Mouse (Mus musculus) hindbrain, embryonic 16.5 days (tissue): ENCODE results near the gene Sall2. TPM values are rescaled to one million over a fixed set of nuclear protein-coding genes. Genes with fewer than 3 reads are reported as not detected.
"Not testable (repeated sequence)": the region's sequence is repeated elsewhere in the genome, so short reads cannot be mapped to it uniquely, and the experiment has no call there.

Source experiments
- ATAC-seq: fragments of 200-750 bp; cut with Nextera tagmentation; 2 replicates; pipeline ENCODE4 v1.8.0; 2017; ENCODE audit warnings: moderate TSS enrichment, moderate library complexity
- H3K27ac ChIP-seq: fragments of 300-500 bp; sonication (generic); 2 replicates; pipeline ENCODE4 v1.5.1; 2014; ENCODE audit warnings: low read depth, mild to moderate bottlenecking, control low read depth, low read length, moderate library complexity
- H3K27me3 ChIP-seq: fragments of 300-500 bp; sonication (generic); replicated peaks from 2 replicates; pipeline ENCODE4 v1.6.1; 2014; ENCODE audit warnings: low read length; ENCODE audit not compliant: control insufficient read depth, insufficient read depth
- H3K36me3 ChIP-seq: fragments of 300-500 bp; sonication (generic); 2 replicates; pipeline ENCODE4 v1.6.1; 2014; ENCODE audit warnings: mild to moderate bottlenecking, low read length, moderate library complexity, mixed read lengths; ENCODE audit not compliant: control insufficient read depth, insufficient read depth
- H3K4me1 ChIP-seq: fragments of 300-500 bp; sonication (generic); 2 replicates; pipeline ENCODE4 v1.6.1; 2014; ENCODE audit warnings: low read depth, low read length; ENCODE audit not compliant: control insufficient read depth, insufficient read depth
- H3K4me2 ChIP-seq: fragments of 300-500 bp; sonication (generic); 2 replicates; pipeline ENCODE4 v1.6.1; 2014; ENCODE audit warnings: mild to moderate bottlenecking, low read length, control low read depth, moderate library complexity
- H3K4me3 ChIP-seq: fragments of 300-500 bp; sonication (generic); 2 replicates; pipeline ENCODE4 v1.5.1; 2014; ENCODE audit warnings: mild to moderate bottlenecking, low read length, control low read depth, moderate library complexity
- H3K9ac ChIP-seq: fragments of 300-500 bp; sonication (generic); 2 replicates; pipeline ENCODE4 v1.6.1; 2014; ENCODE audit warnings: low read depth, mild to moderate bottlenecking, control low read depth, low read length, moderate library complexity
- H3K9me3 ChIP-seq: fragments of 300-500 bp; sonication (generic); 2 replicates; pipeline ENCODE4 v1.6.1; 2014; ENCODE audit warnings: mild to moderate bottlenecking, low read length, moderate library complexity; ENCODE audit not compliant: control insufficient read depth
- WGBS: fragments of 180-500 bp; shearing (Covaris S2); extraction: QIAGEN DNeasy Blood & Tissue Kit; methylation state at CpG from one replicate; pipeline ENCODE4 v1.1.7; 2014; 5-methylcytosine and 5-hydroxymethylcytosine counted together
- polyA plus RNA-seq: library from polyadenylated mRNA; unstranded; fragments of >200 nt; fragmentation: Nextera tagmentation; extraction: Ambion mirVana; gene quantifications from 2 replicates; pipeline ENCODE4 v1.2.1, GENCODE M21; 2015

Sall2 gene
- polyA plus RNA-seq, 1 experiment from 2014 or later = 40.6 TPM

DNA sequence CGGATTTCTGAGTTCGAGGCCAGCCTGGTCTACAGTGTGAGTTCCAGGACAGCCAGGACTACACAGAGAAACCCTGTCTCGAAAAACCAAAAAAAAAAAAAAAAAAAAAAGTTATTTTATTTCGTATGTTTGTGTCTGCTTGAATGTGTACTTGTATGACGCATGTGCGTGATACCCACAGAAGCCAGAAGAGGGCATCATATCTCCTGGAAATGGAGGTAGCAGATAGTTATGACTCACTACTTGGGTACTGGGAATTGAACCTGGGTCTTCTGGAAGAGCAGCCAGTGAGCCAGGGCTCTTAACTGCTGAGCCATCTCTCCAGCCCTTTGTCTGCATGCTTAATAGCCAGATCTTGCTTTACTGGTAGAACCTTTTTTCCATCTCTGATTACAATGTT, 18.2 kb downstream of the Sall2 start:
- not testable (repeated sequence) for H3K9me3 ChIP-seq, ATAC-seq, H3K4me2 ChIP-seq, H3K27me3 ChIP-seq, H3K9ac ChIP-seq, H3K4me3 ChIP-seq, H3K27ac ChIP-seq
- Histone ChIP-seq H3K4me1 (peaks cover 40% of the 10 kb centered on the region), H3K36me3 (peaks cover 23% of the 10 kb centered on the region)
- 95% methylated on average over 6 of the region's 6 CpGs for WGBS

DNA sequence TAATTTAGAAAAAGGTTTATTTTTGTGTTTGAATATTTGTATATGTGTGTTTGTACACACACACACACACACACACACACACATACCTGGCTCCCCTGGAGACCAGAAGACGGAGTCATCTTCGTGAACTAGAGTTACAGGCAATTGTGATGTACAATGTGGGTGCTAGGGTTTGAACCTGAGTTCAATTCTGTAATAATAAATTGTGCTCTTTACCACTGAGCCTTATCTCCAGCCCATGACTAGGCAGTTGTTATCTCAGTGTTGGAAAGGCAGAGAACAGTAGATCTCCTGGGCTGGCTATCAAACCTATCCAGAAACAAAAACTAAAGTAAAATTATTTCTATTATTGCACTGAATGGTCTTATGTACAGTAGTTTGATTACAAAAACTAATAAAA, 22.5 kb downstream of the Sall2 start:
- Histone ChIP-seq H3K9ac (no peak overlapping the region), H3K9me3 (no peaks in the 10 kb centered on the region), H3K27ac (no peak overlapping the region), H3K4me1 (peaks cover 5% of the 10 kb centered on the region), H3K4me3 (no peak overlapping the region), H3K4me2 (no peak overlapping the region; the same call in 1 of the 2 replicates), H3K36me3 (peaks cover 2% of the 10 kb centered on the region; the same call in 1 of the 2 replicates), H3K27me3 (no peaks in the 10 kb centered on the region)
- ATAC-seq = no peak
- WGBS = 94% methylated on average over 2 of the region's 2 CpGs

DNA sequence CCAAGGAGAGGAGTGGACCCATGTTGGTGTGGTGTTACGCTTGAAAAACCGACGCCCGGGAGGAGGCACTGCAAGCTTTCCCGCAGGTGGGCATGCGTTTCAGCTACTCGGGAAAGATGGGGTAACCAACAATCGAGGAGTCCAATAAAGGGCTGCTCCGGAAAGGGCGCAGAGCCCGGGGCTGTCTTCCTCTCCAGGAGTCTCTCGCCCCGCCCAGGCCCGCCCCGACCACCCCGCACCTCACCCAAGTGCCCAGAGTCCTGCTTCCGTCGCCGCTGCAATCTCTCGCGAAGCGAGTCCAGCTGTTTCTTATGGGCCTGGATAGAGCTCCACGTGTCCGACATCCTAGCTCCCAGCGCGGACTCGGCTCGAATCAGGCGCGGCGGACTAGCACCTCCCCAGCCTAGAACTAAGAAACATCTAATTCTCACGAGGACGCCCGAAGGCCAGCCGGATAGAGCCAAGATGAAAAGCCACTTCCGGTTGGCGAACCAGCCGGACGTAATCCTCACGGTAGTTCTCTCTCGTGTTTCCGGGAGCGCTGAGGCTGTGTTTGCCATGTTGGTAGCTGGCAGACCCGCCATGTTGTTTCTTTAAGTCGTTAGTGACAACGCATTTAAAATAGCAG, 23.8 kb downstream of the Sall2 start, which contains the start of gene Mettl3:
Gene Mettl3 (minus strand): TSS at position 485 of the 628 bp plus-strand sequence.
- peak within 1 kb of the TSS; percentile 81 for H3K9ac ChIP-seq
- peak within 1 kb of the TSS; percentile 77 for H3K4me3 ChIP-seq
- peaks cover 3% of the 10 kb centered on the region for H3K4me1 ChIP-seq
- under 1% methylated on average over 46 of the region's 46 CpGs for WGBS
- no peaks in the 10 kb centered on the region for H3K27me3 ChIP-seq
- peaks cover 5% of the 10 kb centered on the region for H3K36me3 ChIP-seq
- no peaks in the 10 kb centered on the region for H3K9me3 ChIP-seq
- peak within 1 kb of the TSS; percentile 86 for H3K27ac ChIP-seq
- peak within 1 kb of the TSS; percentile 77 for H3K4me2 ChIP-seq
- ATAC-seq = peak; percentile 96

DNA sequence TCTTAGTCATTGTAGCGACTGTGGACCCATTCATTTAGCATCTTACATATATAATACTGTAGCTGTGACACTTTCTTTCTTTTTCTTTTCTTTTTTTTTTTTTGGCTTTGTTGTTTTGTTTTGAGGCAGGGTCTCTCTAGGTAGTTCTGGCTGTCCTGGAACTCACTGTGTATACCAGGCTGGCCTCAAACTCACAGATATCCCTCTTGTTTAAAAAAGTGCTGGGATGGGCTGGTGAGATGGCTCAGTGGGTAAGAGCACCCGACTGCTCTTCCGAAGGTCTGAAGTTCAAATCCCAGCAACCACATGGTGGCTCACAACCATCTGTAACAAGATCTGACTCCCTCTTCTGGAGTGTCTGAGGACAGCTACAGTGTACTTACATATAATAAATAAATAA, 25.0 kb downstream of the Sall2 start:
- peaks cover 10% of the 10 kb centered on the region for H3K36me3 ChIP-seq
- H3K4me2 ChIP-seq, H3K4me1 ChIP-seq, H3K27ac ChIP-seq, H3K4me3 ChIP-seq, H3K27me3 ChIP-seq, H3K9me3 ChIP-seq, ATAC-seq, H3K9ac ChIP-seq: not testable (repeated sequence)
- 86% methylated on average over 3 of the region's 3 CpGs for WGBS

DNA sequence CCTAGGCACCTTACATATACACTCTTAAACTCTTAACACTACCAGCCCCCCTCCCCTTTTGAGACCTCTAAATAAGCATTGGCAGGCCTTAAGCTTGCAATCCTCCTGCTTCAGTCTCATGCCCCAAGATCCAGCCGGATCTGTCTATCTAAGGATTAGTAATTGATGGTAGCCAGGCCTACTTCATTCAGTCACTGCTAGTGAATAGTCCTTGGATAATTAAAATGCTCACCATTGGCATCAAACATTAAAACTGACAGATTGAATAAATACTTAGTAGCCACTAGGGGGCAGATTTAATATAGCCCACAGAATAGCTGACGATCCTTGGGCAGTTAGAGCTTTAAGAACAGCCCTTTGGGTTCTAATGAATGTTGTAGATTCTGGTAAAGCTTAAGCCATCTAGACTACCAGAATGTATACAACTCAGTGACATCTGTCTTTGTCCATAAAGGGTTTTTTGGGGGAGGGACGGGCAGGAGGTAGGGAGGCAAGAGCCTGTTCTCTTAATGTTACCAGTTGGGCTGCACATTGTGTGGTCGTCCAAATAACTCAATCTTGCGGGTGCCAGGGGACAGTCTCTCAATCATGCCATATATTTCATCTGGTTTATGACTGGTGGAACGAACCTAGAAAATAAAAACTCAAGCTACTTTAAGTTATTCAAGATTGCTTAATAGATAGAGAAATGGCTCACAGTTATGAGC, 32.9 kb downstream of the Sall2 start:
- Histone ChIP-seq H3K9me3 (no peaks in the 10 kb centered on the region), H3K4me3 (no peak overlapping the region), H3K4me1 (no peaks in the 10 kb centered on the region), H3K9ac (no peak overlapping the region), H3K27me3 (no peaks in the 10 kb centered on the region), H3K27ac (no peak overlapping the region), H3K36me3 (peaks cover 36% of the 10 kb centered on the region), H3K4me2 (no peak overlapping the region)
- peak; percentile 57 for ATAC-seq
- WGBS = 61% methylated on average over 6 of the region's 6 CpGs

DNA sequence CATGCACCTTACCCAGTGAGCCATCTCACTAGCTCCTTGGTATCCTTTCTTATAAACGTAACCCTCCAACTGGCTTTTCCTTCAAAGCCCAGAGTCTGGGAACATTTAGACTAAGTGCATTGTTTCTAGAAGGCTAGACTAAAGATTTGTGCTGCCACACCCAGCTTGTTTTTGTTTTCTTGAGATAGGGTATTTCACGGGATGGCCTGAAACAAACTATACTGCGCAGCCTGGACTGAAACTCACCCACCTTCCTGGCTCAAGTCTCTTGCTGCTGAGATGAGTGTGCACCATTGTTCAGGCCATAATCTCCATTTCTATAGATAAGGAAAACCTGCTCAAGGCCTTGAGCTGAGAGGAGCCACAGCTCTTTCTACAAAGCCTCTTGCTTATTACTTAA, 44.4 kb downstream of the Sall2 start:
- peaks cover 8% of the 10 kb centered on the region for H3K4me1 ChIP-seq
- no peak overlapping the region for H3K4me3 ChIP-seq
- no peak overlapping the region for H3K9ac ChIP-seq
- no peaks in the 10 kb centered on the region for H3K27me3 ChIP-seq
- no peaks in the 10 kb centered on the region for H3K9me3 ChIP-seq
- WGBS = 92% methylated on average over 3 of the region's 3 CpGs
- peaks cover 24% of the 10 kb centered on the region for H3K36me3 ChIP-seq
- H3K4me2 ChIP-seq = no peak overlapping the region
- H3K27ac ChIP-seq = no peak overlapping the region
- ATAC-seq = no peak

DNA sequence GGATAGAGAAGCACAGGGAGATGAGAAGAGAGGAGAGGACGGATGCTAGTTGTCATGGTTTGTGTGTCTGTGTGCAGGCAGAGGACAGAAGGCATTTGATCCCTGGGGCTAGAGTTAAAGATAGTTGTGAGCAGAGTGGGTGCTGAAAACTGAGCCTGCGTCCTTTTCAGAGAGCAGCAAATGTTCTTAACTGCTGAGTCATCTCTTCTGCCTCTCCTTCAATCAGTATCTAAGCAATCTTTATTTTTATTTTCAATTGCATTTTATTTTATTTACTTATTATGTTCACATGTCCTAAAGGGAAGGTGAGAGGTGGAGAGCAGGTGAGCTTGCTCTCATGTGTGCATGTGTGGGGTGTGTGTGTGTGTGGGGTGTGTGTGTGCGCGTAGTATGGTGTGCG, 44.9 kb downstream of the Sall2 start:
- Histone ChIP-seq H3K9ac (no peak overlapping the region), H3K9me3 (no peaks in the 10 kb centered on the region), H3K4me2 (no peak overlapping the region), H3K27ac (no peak overlapping the region), H3K36me3 (peaks cover 22% of the 10 kb centered on the region), H3K4me3 (no peak overlapping the region), H3K27me3 (no peaks in the 10 kb centered on the region), H3K4me1 (peaks cover 8% of the 10 kb centered on the region)
- WGBS = 90% methylated on average over 5 of the region's 5 CpGs
- ATAC-seq = no peak

DNA sequence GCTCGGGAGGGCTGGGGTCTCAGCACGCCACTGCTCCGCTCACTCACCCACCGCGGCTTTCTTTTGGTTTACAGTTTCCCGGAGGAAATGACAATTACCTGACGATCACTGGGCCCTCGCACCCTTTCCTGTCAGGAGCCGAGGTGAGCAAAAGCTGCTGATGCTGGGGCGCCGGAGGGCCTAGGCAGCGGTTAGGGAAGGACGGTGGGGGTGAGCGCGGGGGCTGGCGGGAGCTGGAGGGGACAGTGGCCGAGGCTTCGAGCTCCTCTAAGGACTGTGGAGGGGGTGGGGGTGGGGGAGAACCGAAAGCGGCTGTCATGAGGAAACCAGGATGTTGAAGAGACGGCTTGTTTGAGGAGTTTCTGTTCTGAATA, 48.8 kb downstream of the Sall2 start:
- H3K27me3 ChIP-seq = no peaks in the 10 kb centered on the region
- H3K36me3 ChIP-seq = peaks cover 8% of the 10 kb centered on the region; the same call in 1 of the 2 replicates
- no peaks in the 10 kb centered on the region for H3K9me3 ChIP-seq
- peak overlapping the region; percentile 90 for H3K4me3 ChIP-seq
- no peak for ATAC-seq
- WGBS = 0% methylated on average over 21 of the region's 21 CpGs
- H3K27ac ChIP-seq = peak overlapping the region; percentile 84
- peak overlapping the region; percentile 60 for H3K4me2 ChIP-seq
- peak overlapping the region; percentile 89 for H3K9ac ChIP-seq
- peaks cover 10% of the 10 kb centered on the region for H3K4me1 ChIP-seq

DNA sequence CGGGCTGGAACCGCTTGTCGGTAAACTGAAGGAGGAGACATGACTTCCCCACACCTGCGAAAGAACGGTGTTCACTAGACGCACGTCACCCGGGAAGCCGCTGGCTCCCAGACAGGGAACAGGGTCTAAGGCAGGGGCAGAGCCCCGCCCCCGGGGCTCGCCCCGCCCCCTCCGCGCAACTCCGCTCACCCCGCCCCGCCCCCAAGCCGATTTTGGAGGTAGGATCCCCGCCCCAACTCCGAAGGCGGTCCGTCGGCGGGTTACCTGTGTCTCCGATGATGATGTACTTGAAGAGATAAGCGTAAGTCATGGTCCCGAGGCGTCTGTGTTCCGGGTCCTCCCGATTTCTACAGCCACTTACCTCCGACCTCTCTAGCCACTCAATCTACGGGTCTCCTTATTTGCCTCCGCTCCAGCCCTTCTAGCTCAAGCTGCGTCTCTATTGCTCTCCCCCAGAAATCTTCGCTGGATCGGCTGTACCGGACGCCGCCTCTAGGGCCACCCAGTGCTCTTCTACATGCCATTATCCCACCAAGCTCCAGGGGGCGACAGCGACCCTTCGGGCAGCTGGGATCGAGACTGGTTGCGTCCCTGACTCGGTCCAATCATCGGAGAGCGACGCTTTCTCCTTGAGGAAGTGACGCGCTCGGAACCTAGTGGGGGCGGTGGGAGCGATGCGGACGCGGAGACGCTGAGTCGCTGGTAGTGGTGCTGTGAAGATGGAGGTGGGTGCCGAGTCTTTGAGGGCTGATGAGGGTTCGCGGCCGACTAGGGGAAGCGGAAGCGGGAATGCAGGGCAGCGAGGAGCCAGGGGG, 49.4 kb downstream of the Sall2 start, which contains the start of the genes Tox4 and Rab2b:
Gene Tox4 (plus strand): TSS at position 215 of the 815 bp plus-strand sequence.
Gene Rab2b (minus strand): TSS at position 614 of the 815 bp plus-strand sequence.
- under 1% methylated on average over 59 of the region's 66 CpGs for WGBS
- Histone ChIP-seq H3K27me3 (no peaks in the 10 kb centered on the region), H3K9me3 (no peaks in the 10 kb centered on the region), H3K4me1 (peaks cover 10% of the 10 kb centered on the region), H3K4me3 (peak within 1 kb of the TSS; percentile 90), H3K4me2 (peak within 1 kb of the TSS; percentile 70), H3K9ac (peak within 1 kb of the TSS; percentile 89), H3K27ac (peak within 1 kb of the TSS; percentile 84), H3K36me3 (peaks cover 10% of the 10 kb centered on the region; the same call in 1 of the 2 replicates)
- peak; percentile 99 for ATAC-seq
